In the genomic region with DNA sequence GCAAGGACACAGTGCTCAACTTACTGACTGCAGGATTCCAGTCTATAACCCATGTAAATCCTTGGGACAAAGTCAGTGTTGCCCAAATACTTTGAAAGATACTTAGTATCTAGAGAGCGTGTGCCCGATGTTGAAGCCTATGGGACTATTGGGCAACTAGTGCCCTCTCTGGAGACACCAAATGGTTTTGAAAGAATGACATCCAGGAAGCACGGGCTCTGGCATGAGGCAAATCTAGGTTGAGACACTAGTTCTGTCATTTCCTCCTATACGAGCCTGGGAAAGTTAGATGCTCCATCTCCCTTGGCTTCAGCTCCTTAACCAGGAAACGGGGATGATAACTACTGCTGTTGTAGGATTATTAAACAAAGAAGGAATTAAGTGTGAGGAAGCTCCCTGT, we compare ENCODE assay signal across 21 mouse cellular contexts.
"Had no signal": no experiment of that assay in that cellular context is flagged by ENCODE, and none has a peak within 500 bp of the region (broad histone marks: within the 10 kb centered on the region; RNA-seq: fewer than 3 reads in every experiment).

No protein-coding gene starts in this region.

- H3K4me1 ChIP-seq: liver, embryonic 15.5 days had no signal

- H3K9me3 ChIP-seq: limb, embryonic 10.5 days; liver, embryonic 12.5 days; liver, embryonic 15.5 days; lung, embryonic 15.5 days; midbrain, embryonic 12.5 days; midbrain, embryonic 15.5 days; neural tube, embryonic 12.5 days; neural tube, embryonic 15.5 days had no signal

- ATAC-seq: liver, embryonic 12.5 days; midbrain, embryonic 15.5 days had no signal

- H3K9ac ChIP-seq: limb, embryonic 13.5 days; liver, embryonic 12.5 days; liver, embryonic 15.5 days; lung, embryonic 15.5 days; midbrain, embryonic 12.5 days; midbrain, embryonic 15.5 days; neural tube, embryonic 12.5 days; neural tube, embryonic 15.5 days had no signal

- H3K27me3 ChIP-seq: limb, embryonic 13.5 days; liver, embryonic 12.5 days; liver, embryonic 15.5 days; lung, embryonic 15.5 days; midbrain, embryonic 12.5 days; midbrain, embryonic 15.5 days; neural tube, embryonic 12.5 days; neural tube, embryonic 15.5 days had no signal

- H3K4me2 ChIP-seq: limb, embryonic 13.5 days; liver, embryonic 12.5 days; liver, embryonic 15.5 days; lung, embryonic 15.5 days; midbrain, embryonic 12.5 days; midbrain, embryonic 15.5 days; neural tube, embryonic 12.5 days; neural tube, embryonic 15.5 days had no signal

- H3K36me3 ChIP-seq: liver, embryonic 12.5 days; liver, embryonic 15.5 days; lung, embryonic 15.5 days; midbrain, embryonic 15.5 days; neural tube, embryonic 15.5 days had no signal

- H3K4me3 ChIP-seq: layer of hippocampus, adult 2 months; limb, embryonic 10.5 days; limb, embryonic 13.5 days; liver, embryonic 12.5 days; liver, embryonic 15.5 days; lung, embryonic 15.5 days; midbrain, embryonic 12.5 days; midbrain, embryonic 15.5 days; neural tube, embryonic 12.5 days; neural tube, embryonic 15.5 days had no signal

- DNase-seq: kidney, postnatal 25 days; layer of hippocampus, adult 9-11 months; liver; lung, adult 18-20 months; lung, postnatal 10 days; lung, postnatal 36 days; right cerebral cortex, adult 18-20 months; right cerebral cortex, postnatal 25 days; thymus, adult 18-20 months; thymus, postnatal 4 days had no signal

- H3K27ac ChIP-seq: kidney, postnatal 0 days; layer of hippocampus, adult 2 months; limb, embryonic 10.5 days; limb, embryonic 13.5 days; liver, embryonic 12.5 days; liver, embryonic 15.5 days; lung, embryonic 15.5 days; midbrain, embryonic 12.5 days; midbrain, embryonic 15.5 days; neural tube, embryonic 12.5 days; neural tube, embryonic 15.5 days had no signal
